Mouse (Mus musculus): ENCODE measurements at regions not wholly inside any gene's neighbourhood (a gene's known extent, or its start where the extent isn't known, plus 50 kb on each side); places are given as distances from the start of the nearest gene placed in this dataset.

GRCm38 (mm10) chr14:64597218-64597617 lies 493.1 kb downstream of the Prss52 start:
- TF ChIP-seq CTCF (IDR thresholded peaks at IDR 0.05; ENCODE audit: borderline replicate concordance, extremely low read depth, insufficient read depth, insufficient read length) (no peak), POLR2A (IDR thresholded peaks at IDR 0.05; ENCODE audit: borderline replicate concordance, extremely low read depth, insufficient read depth, insufficient read length, poor library complexity, severe bottlenecking) (no peak)
- no peak for DNase-seq (ENCODE audit: low read depth)
